Mouse (Mus musculus): ENCODE measurements around the gene Spata21. TPM values are rescaled to one million over a fixed set of nuclear protein-coding genes. Genes with fewer than 3 reads are reported as not detected.
A peak's percentile ranks its signal among the peaks of the same experiment; 100 is the strongest.
"Not testable (repeated sequence)": the region's sequence is repeated elsewhere in the genome, so short reads cannot be mapped to it uniquely, and the experiment has no call there.

Gene Spata21
- total RNA-seq, 2 experiments from 2014 or later: 0.43 to 0.79 TPM

- intact Hi-C loops (cut with DNase I): loop anchor here (5.0 to 10.0 kb wide), 2 partner anchors 37 to 100 kb away; no protein-coding TSS in a partner anchor
- DNase-seq (ENCODE audit: low spot score in 2 of 2): not testable (repeated sequence)
Observed at GRCm38 (mm10) chr4:141145124-141145523, 57.0 kb downstream of the Spata21 start.

DNA sequence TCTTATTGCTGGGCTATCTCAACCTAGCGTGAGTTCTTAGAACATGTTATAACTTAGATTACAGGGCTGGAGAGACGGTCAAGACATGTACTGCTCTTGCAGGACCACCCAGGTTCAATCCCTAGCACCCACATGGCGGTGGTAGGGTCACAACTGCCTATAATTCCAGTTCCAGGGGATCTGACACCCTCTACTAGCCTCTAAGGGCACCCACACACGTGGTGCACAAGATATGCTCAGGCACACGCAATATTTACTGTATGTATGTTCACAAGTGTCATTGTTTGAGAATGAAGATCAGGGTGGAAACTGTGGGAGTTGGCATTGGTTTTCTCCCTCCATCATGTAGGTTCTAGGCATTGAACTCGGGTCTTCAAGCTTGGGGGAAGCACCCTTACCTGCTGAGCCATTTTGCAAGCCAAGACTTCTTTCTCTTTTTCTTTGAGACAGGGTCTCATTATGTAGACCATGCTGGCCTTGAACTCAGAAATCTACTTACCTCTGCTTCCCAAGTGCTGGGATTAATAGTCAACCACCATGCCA is 58.4 kb downstream of the Spata21 start:
- no peak for DNase-seq (ENCODE audit: low spot score in 2 of 2)
- intact Hi-C loops (cut with DNase I): loop anchor here (5.0 to 10.0 kb wide), 2 partner anchors 36 to 98 kb away; no protein-coding TSS in a partner anchor

- intact Hi-C loops (cut with DNase I): loop anchor here (5.0 to 10.0 kb wide), 2 partner anchors 35 to 97 kb away; no protein-coding TSS in a partner anchor
- peak; percentile 93 to 96 for DNase-seq (ENCODE audit: low spot score in 2 of 2)
Observed at GRCm38 (mm10) chr4:141147112-141148008, 59.2 kb downstream of the Spata21 start, which contains the start of gene Fbxo42. Fbxo42 (plus strand) TSS chr4:141147913.

DNA sequence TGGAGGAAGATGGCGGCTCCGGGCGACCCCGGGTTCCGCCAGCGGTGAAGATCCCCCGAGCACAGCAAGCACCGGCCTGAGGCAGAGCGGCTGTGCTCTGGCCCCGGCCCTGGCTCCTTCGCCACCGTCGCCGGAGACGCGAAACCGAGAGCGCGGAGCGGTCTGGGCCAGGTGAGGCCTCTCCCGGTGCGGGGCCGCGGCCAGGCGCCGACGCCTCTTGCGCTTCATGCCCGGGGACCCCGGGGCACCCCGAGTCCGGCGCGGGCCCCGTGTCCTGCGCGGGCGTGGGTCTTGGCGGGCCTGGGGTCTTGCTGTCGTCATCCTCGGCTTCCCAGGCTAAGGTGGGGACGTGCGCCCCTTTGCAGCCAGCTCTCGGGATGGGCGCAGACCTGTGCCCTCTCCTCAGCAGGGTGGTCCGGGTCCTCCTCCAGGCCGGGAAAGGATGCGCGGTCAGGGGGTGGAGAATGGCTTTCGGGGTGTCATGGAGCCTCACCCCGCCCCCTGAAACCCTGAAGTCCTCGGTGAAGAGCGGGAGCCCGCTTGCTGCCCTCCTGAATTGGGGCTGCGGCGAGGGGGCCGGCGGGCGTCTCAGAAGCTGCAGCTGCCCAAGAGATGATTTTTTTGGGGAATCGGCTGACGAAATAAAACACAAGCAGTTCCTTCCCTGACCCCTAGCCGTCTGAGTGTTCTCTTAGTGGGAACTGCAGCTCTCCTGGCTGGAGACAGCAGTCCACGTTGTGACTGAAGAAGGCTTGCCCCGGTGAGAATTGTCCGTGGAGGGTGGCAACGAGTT is 60.1 kb downstream of the Spata21 start:
- peak; percentile 30 to 39 for DNase-seq (ENCODE audit: low spot score in 2 of 2)
- intact Hi-C loops (cut with DNase I): loop anchor here (5.0 to 10.0 kb wide), 2 partner anchors 34 to 97 kb away; no protein-coding TSS in a partner anchor

GRCm38 (mm10) chr4:141149116-141149515 is 61.0 kb downstream of the Spata21 start:
- intact Hi-C loops (cut with DNase I): loop anchor here (5.0 to 10.0 kb wide), 2 partner anchors 33 to 96 kb away; no protein-coding TSS in a partner anchor
- no peak for DNase-seq (ENCODE audit: low spot score in 2 of 2)

- DNase-seq (ENCODE audit: low spot score in 2 of 2): no peak
- intact Hi-C loops (cut with DNase I): no loop called here
Observed at GRCm38 (mm10) chr4:141157485-141157884, 69.4 kb downstream of the Spata21 start.

GRCm38 (mm10) chr4:141158609-141159008 is 70.5 kb downstream of the Spata21 start:
- DNase-seq (ENCODE audit: low spot score in 2 of 2): no peak
- intact Hi-C loops (cut with DNase I): no loop called here

GRCm38 (mm10) chr4:141159093-141159492 is 71.0 kb downstream of the Spata21 start:
- intact Hi-C loops (cut with DNase I): no loop called here
- DNase-seq (ENCODE audit: low spot score in 2 of 2): no peak

DNA sequence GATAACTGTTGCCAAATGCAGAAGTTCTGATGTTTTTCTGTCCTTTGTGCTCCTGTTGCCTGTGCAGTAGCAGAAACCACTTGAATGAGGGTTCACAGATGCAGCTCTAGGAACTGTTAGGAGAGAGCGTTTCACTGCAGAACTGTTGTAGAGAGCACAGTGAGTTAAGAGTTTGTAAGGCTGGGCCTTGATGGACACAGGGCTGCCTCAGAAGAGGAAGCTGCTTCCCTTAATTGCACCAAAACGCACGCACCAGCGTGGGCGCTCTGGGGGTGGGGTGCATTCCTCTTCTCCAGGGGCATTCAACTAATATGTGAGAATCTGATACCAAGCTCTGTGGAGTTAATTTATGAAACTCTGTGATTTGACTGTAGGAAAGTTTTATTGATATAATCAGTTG is 71.5 kb downstream of the Spata21 start:
- DNase-seq (ENCODE audit: low spot score in 2 of 2): no peak
- intact Hi-C loops (cut with DNase I): no loop called here

- no peak for DNase-seq (ENCODE audit: low spot score in 2 of 2)
- intact Hi-C loops (cut with DNase I): no loop called here
Observed at GRCm38 (mm10) chr4:141160193-141160592, 72.1 kb downstream of the Spata21 start.

DNA sequence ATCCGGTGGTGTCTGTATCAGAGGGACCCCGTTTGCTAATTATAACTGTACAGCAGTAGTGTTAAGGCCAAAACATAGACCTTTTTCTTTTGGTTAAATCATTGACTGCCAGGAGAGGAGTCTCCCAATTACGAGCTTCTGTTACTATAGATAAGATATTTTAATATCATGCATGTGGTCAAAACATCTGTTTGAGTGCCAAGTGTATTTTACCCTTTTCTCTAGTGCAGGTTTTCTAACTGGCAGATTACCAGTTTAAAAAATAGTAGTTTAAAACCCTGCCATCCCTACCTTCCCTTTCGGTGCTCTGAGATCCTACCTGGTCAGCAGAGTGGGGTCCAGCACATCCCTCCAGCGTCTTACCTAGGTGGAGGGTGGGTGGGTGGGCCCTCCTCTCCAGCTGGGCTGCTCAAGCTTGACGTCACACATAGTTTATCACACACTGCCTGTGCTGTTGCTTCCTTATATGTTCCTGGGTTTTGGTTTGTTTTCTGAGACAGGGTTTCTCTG is 73.6 kb downstream of the Spata21 start:
- intact Hi-C loops (cut with DNase I): no loop called here

More for the DNA sequence above, 73.6 kb downstream of the Spata21 start:
- no peak for DNase-seq (ENCODE audit: low spot score in 2 of 2)

Other genes with a start within 250 kb of the Spata21 start
- not detected for gene Padi1, start 242.6 kb upstream of the Spata21 start, total RNA-seq (2021)
- 10 to 100 TPM; 11.9 to 14.0 TPM for gene Padi2, start 182.0 kb upstream of the Spata21 start, total RNA-seq (2021)
- gene Sdhb, start 127.1 kb upstream of the Spata21 start, total RNA-seq (2021): 100 to 1,000 TPM; 171 to 200 TPM
- gene Atp13a2, start 101.5 kb upstream of the Spata21 start, total RNA-seq (2021): 100 to 1,000 TPM; 162 to 171 TPM
- 1 to 10 TPM; 3.9 to 5.9 TPM for gene Mfap2, start 77.9 kb upstream of the Spata21 start, total RNA-seq (2021)
- 10 to 100 TPM; 40.3 to 73.7 TPM for gene Crocc, start 27.8 kb upstream of the Spata21 start, total RNA-seq (2021)
- 10 to 100 TPM; 38.2 to 42.4 TPM for gene Necap2, start 10.0 kb upstream of the Spata21 start, total RNA-seq (2021)
- 10 to 100 TPM; 48.2 to 48.8 TPM for gene Szrd1, start 51.4 kb downstream of the Spata21 start, total RNA-seq (2021)
- 10 to 100 TPM; 30.5 to 31.6 TPM for gene Fbxo42, start 59.6 kb downstream of the Spata21 start, total RNA-seq (2021)
- 1 to 10 TPM; 3.2 to 3.3 TPM for gene Rsg1, start 125.6 kb downstream of the Spata21 start, total RNA-seq (2021)
- gene Arhgef19, start 151.2 kb downstream of the Spata21 start, total RNA-seq (2021): 10 to 100 TPM; 14.6 to 15.3 TPM
- gene Epha2, start 212.9 kb downstream of the Spata21 start, total RNA-seq (2021): 1 to 10 TPM; 1.4 to 1.5 TPM